Mouse (Mus musculus): ENCODE data around the gene Fam221b. TPM values are rescaled to one million over a fixed set of nuclear protein-coding genes. Genes with fewer than 3 reads are reported as not detected.

Gene Fam221b
- total RNA-seq, 2 experiments from 2014 or later: not detected

- peak; percentile 41 for ATAC-seq (replicated peaks; ENCODE audit: low FRiP score, poor library complexity, severe bottlenecking)
Measured at GRCm38 (mm10) chr4:43669428-43669794, 466 bp upstream of the Fam221b start.

DNA sequence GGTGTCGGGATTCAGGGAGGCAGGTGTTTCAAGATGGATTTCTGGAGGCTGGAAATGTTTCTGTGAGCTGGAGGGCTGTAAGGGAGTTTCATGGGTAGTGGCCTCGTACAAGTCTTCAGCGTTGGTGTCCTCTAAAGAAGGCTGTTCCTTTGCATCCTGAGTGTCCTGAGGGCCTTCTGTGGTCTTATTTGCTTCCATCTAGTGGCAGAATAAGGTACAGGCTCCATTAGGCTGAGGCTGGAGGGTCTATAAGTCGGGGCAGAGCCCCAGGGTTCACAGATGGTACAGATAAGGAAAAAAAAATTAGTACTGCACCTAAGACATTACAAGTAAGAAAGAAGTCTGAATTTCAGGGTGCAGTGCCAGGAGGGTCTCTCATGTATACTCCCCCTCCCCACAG is 2.5 kb downstream of the Fam221b start:
- ATAC-seq (replicated peaks; ENCODE audit: low FRiP score, poor library complexity, severe bottlenecking): no peak

DNA sequence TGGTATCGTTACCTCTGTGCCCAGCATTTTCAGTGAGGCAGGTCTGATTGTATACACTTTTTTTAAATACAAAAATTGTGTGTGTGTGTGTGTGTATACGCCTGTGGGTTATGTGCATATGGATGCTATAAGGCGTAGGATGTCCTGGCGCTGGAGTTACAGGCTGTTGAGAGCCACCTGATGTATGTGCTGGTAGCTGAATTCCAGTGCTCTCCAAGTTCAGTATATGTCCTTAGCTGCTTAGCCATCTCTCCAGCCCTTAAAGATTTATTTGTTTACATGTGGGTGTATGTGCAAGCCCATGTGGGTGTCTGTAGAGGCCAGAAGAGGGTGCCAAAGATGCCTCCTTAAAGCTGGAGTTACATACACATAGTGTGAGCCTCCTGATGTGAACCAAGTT is 11.8 kb downstream of the Fam221b start:
- no peak for ATAC-seq (replicated peaks; ENCODE audit: low FRiP score, poor library complexity, severe bottlenecking)

DNA sequence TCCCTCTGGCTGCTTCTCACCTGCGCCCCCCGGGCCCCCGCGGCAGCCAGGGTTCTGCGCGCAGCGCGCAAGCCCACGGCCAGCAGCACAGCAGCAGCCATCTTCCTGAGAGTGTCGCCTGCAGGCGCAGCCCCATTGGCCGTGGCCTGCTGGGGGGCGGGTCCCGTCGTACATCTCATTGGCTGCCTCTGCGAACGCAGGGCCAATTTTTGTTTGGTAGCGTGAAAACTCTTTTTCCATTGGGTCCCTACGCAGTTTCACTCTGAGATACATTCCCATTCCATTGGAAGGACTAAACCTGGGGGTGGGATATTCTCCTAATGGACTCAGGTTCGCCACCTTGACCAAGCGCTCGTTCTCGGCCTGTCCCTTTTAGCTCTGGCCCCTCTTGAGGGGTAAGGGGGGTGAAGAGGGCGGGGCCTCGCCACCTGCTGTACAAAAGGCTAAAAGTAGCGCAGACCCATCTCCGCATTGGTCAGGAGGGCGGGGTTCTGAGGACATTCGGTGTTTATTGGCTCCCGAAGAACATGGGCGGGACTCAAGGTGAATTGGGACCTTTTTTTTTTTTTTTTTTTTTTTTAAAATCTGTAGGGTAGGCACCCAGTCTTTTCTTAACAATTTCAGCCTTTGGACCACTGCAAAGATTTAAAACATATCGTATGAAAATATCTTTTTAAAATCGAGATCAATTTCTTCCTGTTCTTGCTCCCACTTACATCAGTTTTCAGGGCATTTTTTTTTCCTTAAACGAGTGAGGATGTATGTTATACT is 12.4 kb downstream of the Fam221b start, which contains the start of gene Hint2:
Hint2 (minus strand) TSS at position 128 of the 771 bp plus-strand sequence.
- ATAC-seq (replicated peaks; ENCODE audit: low FRiP score, poor library complexity, severe bottlenecking): peak; percentile 96

DNA sequence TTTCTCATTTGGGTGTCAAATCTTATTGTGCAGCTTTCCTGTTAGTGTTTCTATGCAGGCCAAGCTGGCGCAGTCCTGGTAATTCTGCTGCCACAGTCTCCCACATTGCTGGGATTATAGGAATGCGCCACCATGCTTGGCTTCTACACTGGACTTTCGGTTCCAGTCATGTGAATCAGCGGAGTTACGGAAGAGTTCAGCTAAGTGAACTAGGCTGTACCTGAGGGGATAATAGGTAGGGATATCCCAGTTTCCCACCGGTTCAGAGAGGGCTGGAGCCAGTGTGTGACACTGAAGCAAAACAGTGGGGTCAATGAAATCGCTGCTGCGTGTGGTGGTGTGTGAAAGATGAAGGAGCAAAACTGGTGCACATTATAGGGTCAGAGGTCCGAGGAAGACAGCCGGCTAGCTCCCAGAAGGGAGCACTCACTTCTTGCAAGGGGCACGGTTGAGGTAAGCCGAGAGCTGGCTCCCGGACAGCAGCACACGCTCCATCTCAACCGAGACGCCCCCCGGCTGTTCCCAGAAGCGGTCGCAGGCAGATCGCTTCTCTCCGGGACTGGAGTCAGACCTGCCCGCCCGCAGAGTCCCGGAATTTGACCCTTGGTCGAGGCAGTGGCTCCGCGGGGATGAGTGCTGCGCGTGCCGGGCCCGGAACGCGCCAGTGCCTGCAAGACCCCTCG is 13.1 kb downstream of the Fam221b start:
- no peak for ATAC-seq (replicated peaks; ENCODE audit: low FRiP score, poor library complexity, severe bottlenecking)

DNA sequence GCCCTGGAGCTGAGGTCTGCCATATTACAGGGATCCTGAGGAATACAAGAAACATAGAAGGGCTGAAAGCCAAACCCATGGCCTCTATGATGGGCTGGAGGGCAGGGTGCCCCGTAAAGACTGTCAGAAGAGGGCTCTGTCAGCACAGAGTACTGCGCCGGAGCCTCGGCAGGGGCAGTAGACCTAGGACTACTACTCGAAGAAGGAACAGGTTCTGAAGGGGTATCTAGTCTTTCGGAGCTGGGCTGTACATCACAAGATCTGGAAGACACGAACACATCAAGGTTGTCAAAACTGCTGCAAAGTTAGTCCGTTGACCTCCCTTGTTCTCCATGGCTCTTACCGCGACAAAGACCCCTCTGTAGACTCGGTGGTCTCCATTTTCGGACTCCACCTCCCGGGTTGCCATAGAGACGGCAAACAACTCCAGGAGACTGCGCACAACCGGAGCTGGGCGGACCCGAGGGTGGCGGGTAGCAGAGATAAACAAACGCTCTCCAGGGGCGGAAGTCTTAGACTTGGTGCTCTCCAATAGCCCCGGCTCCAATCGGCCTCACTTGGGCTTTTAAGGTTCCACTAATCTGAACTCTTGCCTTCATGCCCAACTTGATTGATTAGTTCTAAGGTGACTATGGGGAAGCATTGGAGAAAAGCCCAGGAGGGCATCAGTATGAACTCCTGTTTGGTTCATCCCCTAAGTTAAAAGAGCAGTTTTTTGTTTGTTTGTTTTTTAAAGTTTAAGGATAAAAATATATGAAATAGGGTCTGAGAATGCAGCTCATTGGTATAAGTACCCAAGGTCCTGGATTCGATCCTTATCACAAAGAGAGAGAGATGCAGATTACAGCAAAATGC is 15.6 kb downstream of the Fam221b start, which contains the start of gene Spag8:
Spag8 (minus strand) TSS at position 434 of the 855 bp plus-strand sequence.
- no peak for ATAC-seq (replicated peaks; ENCODE audit: low FRiP score, poor library complexity, severe bottlenecking)

DNA sequence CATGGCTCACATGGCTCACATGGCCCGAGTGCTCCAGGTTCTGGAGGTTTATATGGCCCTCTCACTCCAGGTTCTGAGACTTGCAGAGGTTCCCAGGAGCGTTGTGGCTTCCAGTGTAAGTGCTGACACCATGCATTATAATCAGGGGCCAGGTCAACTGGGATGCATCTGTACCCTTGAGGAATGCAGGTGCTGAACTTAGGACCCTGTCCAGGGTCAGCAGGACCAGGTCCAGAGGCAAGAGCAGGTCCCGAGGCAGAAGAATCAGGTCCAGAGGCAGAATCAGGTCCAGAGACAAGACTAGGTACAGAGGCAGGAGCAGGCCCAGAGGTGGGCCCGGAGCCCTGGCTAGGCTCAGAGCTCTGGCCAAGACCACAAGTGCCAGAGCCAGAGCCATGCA is 16.2 kb downstream of the Fam221b start:
- ATAC-seq (replicated peaks; ENCODE audit: low FRiP score, poor library complexity, severe bottlenecking): no peak

GRCm38 (mm10) chr4:43649783-43650182 is 19.2 kb downstream of the Fam221b start:
- no peak for ATAC-seq (replicated peaks; ENCODE audit: low FRiP score, poor library complexity, severe bottlenecking)

- ATAC-seq (replicated peaks; ENCODE audit: low FRiP score, poor library complexity, severe bottlenecking): no peak
Measured at GRCm38 (mm10) chr4:43640491-43640890, 28.5 kb downstream of the Fam221b start.

DNA sequence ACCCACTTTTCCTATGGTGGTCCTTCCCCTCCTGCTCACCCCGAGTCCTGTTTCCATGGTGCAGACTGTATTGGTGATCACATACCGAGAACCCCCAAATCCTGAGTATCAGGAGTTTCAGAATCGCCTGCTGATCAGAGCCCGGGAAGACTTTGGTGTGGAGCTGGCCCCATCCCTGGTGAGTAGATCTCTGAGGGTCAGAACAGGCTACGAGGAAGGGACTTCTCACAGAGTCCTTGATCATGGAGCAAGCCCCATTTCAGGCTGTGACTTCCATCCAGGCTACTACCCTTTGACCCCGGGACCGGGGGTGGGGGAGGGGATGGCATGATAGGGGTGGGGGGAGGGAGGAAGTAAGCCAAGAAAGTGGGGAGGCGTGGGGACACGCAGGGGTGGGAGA is 28.9 kb downstream of the Fam221b start:
- no peak for ATAC-seq (replicated peaks; ENCODE audit: low FRiP score, poor library complexity, severe bottlenecking)

DNA sequence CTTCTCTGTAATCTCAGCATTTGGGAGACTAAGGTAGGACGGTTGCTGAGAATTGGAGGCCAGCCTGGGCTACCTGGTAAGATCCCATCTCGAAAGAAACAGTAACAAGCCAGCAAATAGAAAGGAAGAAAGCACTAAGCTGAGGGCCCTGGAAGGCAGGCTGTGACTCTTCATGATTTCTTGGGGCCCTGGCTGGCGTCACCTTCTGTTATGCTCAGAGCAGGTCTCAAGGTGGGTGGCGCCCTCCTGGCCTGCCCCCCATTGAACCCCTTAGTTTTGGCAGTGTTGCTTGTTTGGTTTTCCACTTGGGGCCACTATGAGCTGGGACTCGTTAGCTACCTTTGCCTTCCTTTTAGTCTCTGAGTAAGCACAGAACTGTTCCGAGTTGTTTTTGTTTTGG is 32.2 kb downstream of the Fam221b start:
- ATAC-seq (replicated peaks; ENCODE audit: low FRiP score, poor library complexity, severe bottlenecking): no peak

GRCm38 (mm10) chr4:43634621-43635374 is 34.1 kb downstream of the Fam221b start:
- ATAC-seq (replicated peaks; ENCODE audit: low FRiP score, poor library complexity, severe bottlenecking): no peak

GRCm38 (mm10) chr4:43633736-43634135 is 35.2 kb downstream of the Fam221b start:
- ATAC-seq (replicated peaks; ENCODE audit: low FRiP score, poor library complexity, severe bottlenecking): no peak

GRCm38 (mm10) chr4:43633296-43633695 is 35.6 kb downstream of the Fam221b start:
- ATAC-seq (replicated peaks; ENCODE audit: low FRiP score, poor library complexity, severe bottlenecking): no peak

- no peak for ATAC-seq (replicated peaks; ENCODE audit: low FRiP score, poor library complexity, severe bottlenecking)
Measured at GRCm38 (mm10) chr4:43631956-43632920, 36.7 kb downstream of the Fam221b start.

DNA sequence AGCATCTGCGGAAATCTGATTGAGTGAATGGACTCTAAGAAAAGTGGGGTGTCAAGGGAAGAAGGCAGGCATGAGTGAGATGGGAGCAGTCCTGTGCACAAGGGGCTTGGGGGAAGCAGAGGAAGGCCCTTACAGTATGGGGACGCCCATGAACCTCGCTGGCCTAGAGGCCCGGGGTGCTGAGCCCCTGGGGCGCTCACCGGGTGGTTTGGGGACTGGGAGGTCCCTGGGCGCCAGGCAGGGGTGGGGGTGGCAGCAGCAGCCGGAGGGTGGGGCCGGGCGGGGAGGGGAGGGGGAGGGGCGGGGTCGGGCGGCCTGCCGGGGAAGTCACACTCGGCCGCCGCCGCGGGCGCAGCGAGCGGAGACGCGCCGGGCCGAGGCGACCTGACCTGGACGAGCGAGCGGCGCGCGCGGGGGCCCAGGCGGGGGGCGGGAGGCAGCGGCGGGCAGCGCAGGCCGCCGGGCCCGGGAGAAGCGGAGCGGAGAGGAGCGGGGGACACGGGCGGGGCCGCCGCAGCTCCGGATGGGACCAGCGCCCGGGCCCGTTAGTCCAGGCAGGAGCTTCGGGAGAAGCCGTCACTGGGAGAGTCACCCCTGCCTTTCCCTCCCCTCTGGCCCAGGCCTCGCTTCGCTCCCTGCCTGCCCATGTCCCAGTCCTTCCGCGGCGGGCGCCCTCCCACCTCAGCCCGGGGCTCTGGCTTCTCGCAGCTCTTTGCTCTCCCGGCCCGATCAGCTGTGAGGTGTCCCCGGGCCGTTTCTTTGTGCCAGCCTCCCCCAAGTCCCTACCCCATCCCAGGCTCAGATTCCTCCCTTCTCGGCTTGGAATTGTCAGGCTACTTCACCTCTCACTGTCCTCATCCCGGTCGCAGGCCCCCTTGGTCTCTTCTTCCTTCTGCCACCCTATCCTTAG is 37.6 kb downstream of the Fam221b start, which contains the start of gene Npr2:
Npr2 (plus strand) TSS at position 890 of the 910 bp plus-strand sequence.
- no peak for ATAC-seq (replicated peaks; ENCODE audit: low FRiP score, poor library complexity, severe bottlenecking)

DNA sequence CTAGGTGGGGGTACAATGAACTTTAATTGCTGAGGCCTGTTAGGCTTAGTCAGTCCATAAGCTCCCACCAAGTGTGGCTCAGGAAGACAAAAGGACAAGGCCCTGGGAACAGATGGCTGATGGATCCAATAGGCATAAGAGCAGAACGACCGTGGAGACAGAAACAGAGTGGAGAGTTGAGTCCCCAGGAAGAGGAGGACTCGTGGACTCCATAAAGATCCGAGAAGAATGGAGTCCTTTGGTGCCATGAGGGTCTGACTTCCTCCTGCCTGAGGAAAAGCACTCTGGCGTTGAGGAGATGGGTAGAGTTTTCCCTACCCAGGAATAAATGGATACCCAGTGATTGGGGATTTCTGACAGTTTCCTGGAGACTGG is 38.3 kb downstream of the Fam221b start:
- ATAC-seq (replicated peaks; ENCODE audit: low FRiP score, poor library complexity, severe bottlenecking): no peak
